37 mouse cellular contexts compared by ENCODE assay signal in genomic region chr1:120474825-120475224, GRCm38 (mm10). TPM values are rescaled to one million over a fixed set of nuclear protein-coding genes. Genes with fewer than 3 reads are reported as not detected.
"Had no signal": no experiment of that assay in that cellular context is flagged by ENCODE, and none has a peak within 500 bp of the region (broad histone marks: within the 10 kb centered on the region; RNA-seq: fewer than 3 reads in every experiment).

No protein-coding gene starts in this region.

- H3K4me1 ChIP-seq: heart, embryonic 13.5 days; heart, embryonic 15.5 days; hindbrain, embryonic 13.5 days; hindbrain, embryonic 15.5 days; kidney, embryonic 15.5 days; limb, embryonic 13.5 days; limb, embryonic 15.5 days; liver, embryonic 13.5 days had no signal

- H3K4me2 ChIP-seq: heart, embryonic 11.5 days; heart, embryonic 13.5 days; heart, embryonic 15.5 days; hindbrain, embryonic 13.5 days; hindbrain, embryonic 15.5 days; kidney, embryonic 15.5 days; limb, embryonic 13.5 days; limb, embryonic 15.5 days; liver, embryonic 13.5 days had no signal

- H3K9ac ChIP-seq: heart, embryonic 13.5 days; heart, embryonic 15.5 days; hindbrain, embryonic 13.5 days; hindbrain, embryonic 15.5 days; kidney, embryonic 15.5 days; limb, embryonic 13.5 days; limb, embryonic 15.5 days; liver, embryonic 13.5 days had no signal

- H3K4me3 ChIP-seq: gastrocnemius, adult 2 months; heart, adult 2 months; heart, embryonic 13.5 days; heart, embryonic 15.5 days; hindbrain, embryonic 13.5 days; hindbrain, embryonic 15.5 days; kidney, embryonic 15.5 days; limb, embryonic 13.5 days; limb, embryonic 15.5 days; liver, embryonic 13.5 days had no signal

- H3K36me3 ChIP-seq: heart, embryonic 13.5 days; heart, embryonic 15.5 days; hindbrain, embryonic 13.5 days; hindbrain, embryonic 15.5 days; kidney, embryonic 15.5 days; limb, embryonic 13.5 days; limb, embryonic 15.5 days; liver, embryonic 13.5 days had no signal

- H3K27ac ChIP-seq: gastrocnemius, adult 2 months; heart, adult 2 months; heart, embryonic 13.5 days; heart, embryonic 15.5 days; hindbrain, embryonic 13.5 days; hindbrain, embryonic 15.5 days; hindbrain, postnatal 0 days; kidney, embryonic 15.5 days; kidney, postnatal 0 days; limb, embryonic 13.5 days; limb, embryonic 15.5 days; liver, embryonic 13.5 days had no signal

- H3K9me3 ChIP-seq: heart, embryonic 13.5 days; heart, embryonic 15.5 days; hindbrain, embryonic 13.5 days; hindbrain, embryonic 15.5 days; kidney, embryonic 15.5 days; limb, embryonic 13.5 days; limb, embryonic 15.5 days; liver, embryonic 13.5 days had no signal

- H3K27me3 ChIP-seq: heart, embryonic 13.5 days; heart, embryonic 15.5 days; hindbrain, embryonic 13.5 days; hindbrain, embryonic 15.5 days; kidney, embryonic 15.5 days; limb, embryonic 13.5 days; limb, embryonic 15.5 days; liver, embryonic 13.5 days had no signal

- ATAC-seq: hindbrain, postnatal 0 days; intestine, embryonic 16.5 days had no signal

- DNase-seq: gastrocnemius, adult 2 months; gastrocnemius, postnatal 10 days; gastrocnemius, postnatal 25 days; heart, adult 11 months; heart, adult 2 months; heart, postnatal 14 days; heart, postnatal 36 days; kidney, adult 11 months; kidney, adult 2 months; kidney, adult 9 months; kidney, postnatal 14 days; kidney, postnatal 36 days; layer of hippocampus, adult 9-11 months; layer of hippocampus, postnatal 36 days; left cerebral cortex, postnatal 4 days; liver, embryonic 13.5 days had no signal

RNA-seq across cellular contexts. Expression of gene Marco, which starts 30.0 kb away (rescaled TPM):
- total RNA-seq: gastrocnemius, adult 2 months; hematopoietic stem cell, adult 5-6 weeks; hindbrain, postnatal 0 days; layer of hippocampus, adult 18-20 months; layer of hippocampus, adult 8-10 months; layer of hippocampus, postnatal 14 days; layer of hippocampus, postnatal 36 days; left cerebral cortex, adult 18-20 months; left cerebral cortex, adult 8-10 months; left cerebral cortex, postnatal 10 days; left cerebral cortex, postnatal 25 days had no signal
- polyA plus RNA-seq: heart, embryonic 11.5 days; intestine, embryonic 14.5 days; kidney, postnatal 0 days; limb, embryonic 11.5 days had no signal
